Mouse (Mus musculus) liver, embryonic 14.5 days (tissue): ENCODE data around the gene Capn9.

Experiments used
- CTCF ChIP-seq: IDR thresholded peaks from 2 replicates; pipeline ENCODE4 v1.5.1; 2016; ENCODE audit warnings: antibody characterized with exemption, low read depth, control low read depth
- EP300 ChIP-seq: IDR thresholded peaks from 2 replicates; pipeline ENCODE4 v1.6.1; 2016; ENCODE audit warnings: antibody characterized with exemption, low read depth

GRCm38 (mm10) chr8:124567126-124567525 lies 8.8 kb upstream of the Capn9 start:
- TF ChIP-seq CTCF = no peak
- TF ChIP-seq EP300 = no peak
